Mouse (Mus musculus) kidney, postnatal 36 days (tissue): ENCODE measurements at regions not wholly inside any gene's neighbourhood (a gene's known extent, or its start where the extent isn't known, plus 50 kb on each side); places are given as distances from the start of the nearest gene placed in this dataset.

Experiments used
- DNase-seq, 2 experiments: peaks; one replicate each; pipeline ENCODE4 v3.0.0; 2021 to 2022; ENCODE audit warnings: mixed read lengths in 2 of 2

DNA sequence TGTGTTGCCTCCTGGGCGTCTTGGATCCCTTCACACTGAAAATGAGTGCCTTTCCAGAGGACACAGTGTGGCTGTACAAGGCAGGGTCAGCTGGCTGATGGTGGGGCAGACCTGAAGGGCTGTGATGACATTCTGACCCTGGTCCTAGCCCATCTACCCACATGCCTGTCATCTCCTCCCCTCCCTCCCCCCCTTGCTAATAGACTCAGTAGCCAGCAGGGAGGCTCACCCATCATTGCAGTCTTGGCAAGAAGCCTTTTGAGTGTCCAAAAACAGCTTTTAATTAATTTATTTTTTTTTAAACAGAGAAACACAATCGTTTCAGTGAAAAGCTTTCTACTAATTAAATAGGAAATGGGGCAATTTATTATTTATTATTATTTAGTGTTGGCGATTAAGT, 67.0 kb upstream of the Ssx2ip start:
- no peak for DNase-seq

DNA sequence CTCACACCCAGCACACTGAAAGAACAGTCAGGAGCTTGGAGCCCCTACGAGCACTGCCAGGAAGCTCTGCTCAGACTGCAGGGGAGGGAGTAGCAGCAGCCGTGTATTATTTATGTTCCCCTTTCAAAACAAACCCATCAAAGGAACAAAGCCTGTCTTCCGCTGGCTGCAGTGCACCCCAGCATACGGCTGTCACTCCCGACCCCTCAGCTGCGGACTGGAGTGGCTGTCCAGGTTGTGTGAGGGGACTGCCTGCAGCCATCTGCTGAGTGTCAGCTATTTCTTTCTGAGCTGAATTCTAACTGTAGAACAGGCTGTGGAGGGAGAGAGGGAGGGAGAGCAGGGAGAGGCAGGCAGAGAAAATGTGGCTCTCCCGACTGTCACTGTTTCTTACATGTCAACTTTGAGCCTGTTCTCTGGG, 66.6 kb upstream of the Ssx2ip start:
- DNase-seq = no peak

DNA sequence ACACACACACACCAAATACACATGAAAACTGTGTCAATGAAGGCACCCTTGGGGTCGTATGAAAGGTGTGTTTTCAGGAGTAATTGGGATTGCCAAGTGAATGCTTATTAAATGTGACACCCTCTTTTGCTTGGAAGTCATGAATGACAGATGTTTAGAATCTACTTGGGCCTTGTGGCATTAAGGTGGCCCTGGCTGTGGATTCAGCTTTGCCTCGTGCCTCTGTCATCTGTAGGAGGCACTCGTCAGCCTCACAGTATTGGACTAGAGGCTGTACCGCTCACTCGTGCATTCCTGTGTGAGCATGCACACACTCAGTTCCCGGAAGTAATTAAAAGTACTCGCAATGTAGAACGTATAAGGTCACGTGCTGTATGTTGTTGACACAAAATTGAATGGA, 66.0 kb upstream of the Ssx2ip start:
- no peak for DNase-seq

GRCm38 (mm10) chr3:146340316-146341055, 64.0 kb upstream of the Ssx2ip start:
- DNase-seq = no peak

DNA sequence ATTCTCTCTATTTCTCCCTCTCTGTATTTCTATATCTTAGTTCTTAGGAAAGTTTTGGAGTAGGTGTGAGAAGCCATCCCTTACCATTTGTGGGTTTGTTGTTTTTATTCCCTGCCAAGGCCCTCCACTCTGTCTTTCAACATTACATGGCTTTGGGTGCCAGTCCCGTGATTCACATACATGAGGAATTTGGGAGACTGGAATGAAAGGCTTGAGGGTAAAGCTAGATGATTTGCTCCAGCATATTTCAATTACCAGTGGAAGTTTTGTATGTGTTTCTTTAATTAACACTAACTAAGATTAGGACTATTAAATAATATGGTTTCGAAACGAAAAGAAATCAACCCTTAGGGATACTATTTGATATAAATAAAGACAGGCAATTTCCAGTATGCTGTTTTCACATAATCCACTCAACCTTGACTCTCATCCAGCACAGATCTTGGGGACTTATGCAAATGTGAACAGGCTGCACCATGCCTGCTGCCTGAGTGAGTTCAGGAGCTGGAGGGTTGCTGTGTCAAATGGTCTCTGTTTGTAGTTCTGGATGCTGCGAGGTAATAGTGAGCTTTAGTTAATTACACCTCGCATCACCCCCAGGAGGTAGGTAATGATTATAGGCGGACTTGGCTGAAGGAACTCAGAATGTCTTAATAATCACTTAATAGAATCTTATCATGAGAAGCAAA, 62.6 kb upstream of the Ssx2ip start:
- no peak for DNase-seq

DNA sequence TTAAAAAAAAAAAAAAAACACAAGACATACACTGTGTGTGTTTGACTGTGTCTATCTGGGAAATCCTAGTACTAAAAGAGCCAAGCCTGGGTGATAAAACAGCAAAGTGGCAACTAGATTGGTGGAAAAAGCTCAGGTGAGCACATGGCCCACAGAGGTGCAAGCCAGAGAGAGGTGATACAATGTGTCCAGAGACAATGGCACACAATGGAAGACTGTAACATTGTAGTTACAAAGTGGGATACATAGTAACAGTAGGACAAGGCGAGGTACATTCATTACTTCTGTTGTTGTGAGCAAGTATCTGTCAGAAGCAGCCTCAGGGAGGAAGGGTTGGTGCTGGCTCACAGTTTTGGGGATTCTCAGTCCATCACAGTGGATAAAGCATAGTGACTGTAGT, 61.7 kb upstream of the Ssx2ip start:
- DNase-seq = no peak

- peak; percentile 78 to 86 for DNase-seq
Measured at GRCm38 (mm10) chr3:146343649-146344401, 60.6 kb upstream of the Ssx2ip start.

DNA sequence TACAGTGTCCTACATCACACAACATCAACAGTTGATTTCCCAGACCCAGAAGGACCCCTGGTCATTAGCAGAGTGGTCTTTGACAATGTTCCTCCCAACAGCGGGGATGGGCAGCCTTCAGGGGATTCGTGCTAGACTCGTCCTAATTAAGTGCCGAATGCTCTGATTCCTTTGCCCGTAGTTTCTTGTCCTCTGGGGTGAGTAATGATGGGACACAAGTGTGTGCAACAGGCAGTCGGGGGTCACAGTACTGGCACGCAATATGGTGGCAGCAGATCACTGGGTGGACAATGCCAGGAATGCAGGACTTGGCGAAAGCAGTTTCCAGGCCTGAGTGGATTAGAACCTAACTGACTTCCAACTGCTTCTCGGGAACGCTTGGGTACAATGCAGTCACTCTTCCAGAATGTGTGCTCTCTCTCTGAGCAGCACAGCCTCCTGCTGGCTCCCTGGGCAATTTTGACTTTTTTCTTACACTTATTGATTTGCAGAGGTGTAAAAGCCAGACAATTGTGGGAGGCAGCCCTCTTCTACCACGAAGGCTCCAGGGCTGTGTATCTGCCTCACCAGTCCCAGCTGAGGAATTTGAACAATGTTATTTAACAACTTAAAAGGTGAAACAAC, 59.9 kb upstream of the Ssx2ip start:
- no peak for DNase-seq

GRCm38 (mm10) chr3:146345308-146345780, 59.1 kb upstream of the Ssx2ip start:
- DNase-seq = peak; percentile 48 to 74

DNA sequence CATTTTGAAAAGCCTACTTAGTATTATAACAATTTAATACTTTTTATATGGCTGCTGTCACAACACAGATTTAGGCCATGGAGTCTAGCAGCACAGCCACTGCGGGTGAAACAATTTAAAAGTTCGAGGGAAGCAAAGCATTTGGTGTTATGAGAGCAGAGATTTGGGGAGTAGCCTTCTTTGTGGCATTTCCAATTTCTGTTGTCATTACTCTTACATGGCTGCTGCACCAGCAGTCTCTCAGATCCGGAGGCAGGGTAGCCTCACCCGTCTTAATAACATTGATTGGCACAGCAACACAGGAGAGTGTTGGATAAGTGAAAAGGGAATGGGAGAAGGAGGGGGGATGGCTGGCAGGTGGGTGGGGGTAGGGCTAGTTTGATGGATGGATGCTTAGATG, 58.5 kb upstream of the Ssx2ip start:
- DNase-seq = no peak

- no peak for DNase-seq
Measured at GRCm38 (mm10) chr3:146347311-146347710, 57.1 kb upstream of the Ssx2ip start.

- no peak for DNase-seq
Measured at GRCm38 (mm10) chr3:146348921-146349320, 55.5 kb upstream of the Ssx2ip start.

- no peak for DNase-seq
Measured at GRCm38 (mm10) chr3:146349393-146349792, 55.0 kb upstream of the Ssx2ip start.

DNA sequence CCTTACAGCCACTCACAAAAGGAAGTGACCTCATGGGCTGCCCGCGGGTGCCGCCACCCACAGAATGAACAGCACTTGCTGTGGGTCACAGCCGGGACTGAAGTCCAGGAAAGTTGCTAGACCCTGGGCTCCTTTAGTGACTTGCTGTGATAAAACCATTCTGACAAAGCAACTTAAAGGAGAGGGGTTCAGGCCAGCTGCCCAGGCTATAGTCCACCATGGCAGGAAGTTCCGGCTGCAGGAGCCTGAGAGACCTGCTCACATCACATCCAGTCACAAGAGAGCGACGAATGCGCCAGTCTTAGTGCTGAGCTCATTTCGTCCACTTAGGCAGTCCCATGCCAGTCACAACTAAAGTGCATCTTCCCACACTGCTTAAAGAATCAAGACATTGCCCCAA, 54.3 kb upstream of the Ssx2ip start:
- DNase-seq = no peak

GRCm38 (mm10) chr3:146351468-146351867, 53.0 kb upstream of the Ssx2ip start:
- DNase-seq = no peak

DNA sequence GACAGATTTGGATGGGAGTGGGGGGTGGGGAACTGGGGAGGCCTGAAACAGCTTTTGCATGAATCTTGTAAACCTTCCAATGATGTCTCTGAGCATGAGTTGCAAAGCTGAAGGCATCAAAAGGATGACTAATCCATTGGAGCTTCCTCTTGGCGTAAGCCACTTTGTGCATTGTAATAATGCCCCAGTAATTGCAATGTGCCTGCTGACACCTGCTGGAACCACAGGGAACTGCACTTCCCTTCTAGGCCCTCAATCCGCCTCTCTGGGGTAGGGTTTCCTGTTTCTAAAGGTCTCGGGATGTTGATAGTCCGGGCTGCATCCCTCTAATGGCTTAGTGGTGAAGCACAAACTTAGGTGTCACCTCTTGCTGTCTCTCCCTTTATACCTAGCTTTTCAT, 52.3 kb upstream of the Ssx2ip start:
- peak in 1 of 2 experiments; percentile 59 for DNase-seq

- no peak for DNase-seq
Measured at GRCm38 (mm10) chr3:146353961-146354360, 50.5 kb upstream of the Ssx2ip start.
